Mouse (Mus musculus): ENCODE measurements around the gene Smok2b.
"Not testable (repeated sequence)": the region's sequence is repeated elsewhere in the genome, so short reads cannot be mapped to it uniquely, and the experiment has no call there.

DNA sequence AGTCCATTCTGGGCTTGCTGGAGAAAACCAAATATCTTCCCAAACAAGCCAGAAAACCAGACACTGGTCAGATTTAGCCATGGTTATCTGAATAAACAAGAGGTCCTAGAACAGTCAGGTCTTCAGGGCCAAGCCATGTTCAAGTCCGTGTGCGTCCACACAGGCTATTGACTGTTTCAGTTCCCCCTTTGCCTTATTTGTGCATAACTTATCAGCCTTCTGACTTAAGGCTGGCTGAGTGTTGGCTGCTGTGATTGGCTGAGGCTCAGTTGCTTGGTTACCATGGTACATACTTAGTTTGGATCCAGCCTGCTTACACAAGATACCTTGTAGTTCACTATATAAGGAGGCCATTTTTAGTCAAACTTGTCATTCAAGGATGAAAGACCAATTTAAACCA, 41.2 kb upstream of the Smok2b start:
- TF ChIP-seq CTCF (IDR thresholded peaks at IDR 0.05; ENCODE audit: extremely low read depth, insufficient read length, insufficient replicate concordance, low read depth, low read length); POLR2A (IDR thresholded peaks at IDR 0.05; ENCODE audit: low read depth, low read length): not testable (repeated sequence)
